8 mouse cellular contexts compared by ENCODE assay signal in the genomic region with DNA sequence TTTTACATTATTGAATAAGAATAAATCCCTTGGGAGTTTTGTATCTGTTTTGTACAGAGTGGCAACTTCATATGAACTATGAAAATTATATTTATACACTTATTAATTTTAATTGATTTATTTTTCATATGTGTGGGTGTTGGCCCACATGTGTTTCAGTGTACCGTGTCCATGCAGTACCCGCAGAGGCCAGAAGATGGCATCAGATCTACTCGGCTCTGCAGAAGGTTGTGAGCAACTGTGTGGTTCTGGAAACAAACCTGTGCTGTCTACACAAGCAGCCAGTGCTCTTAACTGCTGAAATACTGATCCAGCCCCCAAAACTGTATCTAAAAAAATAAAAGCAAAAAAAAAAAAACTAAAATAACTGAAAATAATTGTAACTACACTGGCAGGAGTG. TPM values are rescaled to one million over a fixed set of nuclear protein-coding genes. Genes with fewer than 3 reads are reported as not detected.
A peak's percentile ranks its signal among the peaks of the same experiment; 100 is the strongest.
DNase-seq lines count a peak whose midpoint lies in the region; ATAC-seq and TF ChIP-seq lines count a peak whose summit lies in the region.
"Had no signal": no experiment of that assay in that cellular context is flagged by ENCODE, and none has a peak within 500 bp of the region (broad histone marks: within the 10 kb centered on the region; RNA-seq: fewer than 3 reads in every experiment).

No protein-coding gene starts in this region.

- no peaks in the 10 kb centered on the region for H3K36me3 ChIP-seq in spleen, adult 2 months (ENCODE audit: control insufficient read depth, insufficient read depth, low read length)
- H3K36me3 ChIP-seq: limb, embryonic 15.5 days had no signal

- H3K4me3 ChIP-seq in spleen, adult 2 months (ENCODE audit: extremely low read depth, insufficient read depth, insufficient read length) = no peak overlapping the region
- H3K4me3 ChIP-seq: limb, embryonic 15.5 days had no signal

- peak; percentile 18; the same call in 1 of the 2 replicates for TF ChIP-seq CTCF in spleen, adult 2 months (IDR thresholded peaks at IDR 0.05; ENCODE audit: extremely low read depth, insufficient read depth, insufficient read length, insufficient replicate concordance)

- no peak for TF ChIP-seq POLR2A in spleen, adult 2 months (IDR thresholded peaks at IDR 0.05; ENCODE audit: low read depth, low read length)

- peak; percentile 3 to 40 for DNase-seq in CD8-positive naive resting alpha-beta T cell, adult 2 months (ENCODE audit: low read depth in 2 of 2, low spot score in 2 of 2)
- peak; percentile 2 for DNase-seq in Muller cell, postnatal 12 days (ENCODE audit: inconsistent ontology term)
- DNase-seq in cerebellum, postnatal 25 days = peak; percentile 60 to 81
- peak; percentile 7 for DNase-seq in gastrocnemius, postnatal 25 days
- DNase-seq in layer of hippocampus, postnatal 14 days (ENCODE audit: low spot score in 2 of 2) = peak; percentile 58 to 62
- peak; percentile 12 to 46 for DNase-seq in spleen, adult 2 months (ENCODE audit: low read depth in 1 of 2, low spot score in 2 of 2)

- no peak overlapping the region for H3K27ac ChIP-seq in spleen, adult 2 months (ENCODE audit: insufficient read depth, low read length)
- H3K27ac ChIP-seq: limb, embryonic 15.5 days had no signal

- no peaks in the 10 kb centered on the region for H3K4me1 ChIP-seq in spleen, adult 2 months (ENCODE audit: control insufficient read depth, insufficient read depth, insufficient read length)
- H3K4me1 ChIP-seq: limb, embryonic 15.5 days had no signal

- peak; percentile 83 for ATAC-seq in megakaryocyte progenitor cell, adult 5-6 weeks (replicated peaks; ENCODE audit: poor library complexity)

- 8% methylated on average over 3 of the region's 3 CpGs for WGBS in spleen, adult 2 months

- H3K27me3 ChIP-seq in spleen, adult 2 months (ENCODE audit: control insufficient read depth, insufficient read depth, low read length) = no peaks in the 10 kb centered on the region
- H3K27me3 ChIP-seq: limb, embryonic 15.5 days had no signal

RNA-seq across cellular contexts. Expression of a gene that starts 6.7 kb away (rescaled TPM):
- total RNA-seq in gastrocnemius, postnatal 25 days (2021) = not detected
- not detected for total RNA-seq in layer of hippocampus, postnatal 14 days (2021)
- not detected in 2 replicates for total RNA-seq in megakaryocyte progenitor cell, adult 5-6 weeks (2015)
- not detected in 2 replicates for total RNA-seq in megakaryocyte progenitor cell, adult 5-6 weeks (2017)
- not detected in 2 replicates for polyA plus RNA-seq in spleen, adult 2 months (2012; rRNA removed)
- polyA plus RNA-seq: limb, embryonic 15.5 days had no signal

RNA-seq across cellular contexts. Expression of a gene that starts 18.1 kb away (rescaled TPM):
- not detected for total RNA-seq in gastrocnemius, postnatal 25 days (2021)
- total RNA-seq in layer of hippocampus, postnatal 14 days (2021) = not detected
- total RNA-seq in megakaryocyte progenitor cell, adult 5-6 weeks (2015) = not detected in 2 replicates
- not detected in 2 replicates for total RNA-seq in megakaryocyte progenitor cell, adult 5-6 weeks (2017)
- polyA plus RNA-seq in spleen, adult 2 months (2012; rRNA removed) = not detected in 2 replicates
- polyA plus RNA-seq: limb, embryonic 15.5 days had no signal

Comparison
In these comparisons a context has a peak if more than half of its experiments do, and no peak if none do; other contexts are left out.
1. DNase-seq: peak in every context shown above with its lines; median percentile 70 in cerebellum, postnatal 25 days; 60 in layer of hippocampus, postnatal 14 days; 29 in spleen, adult 2 months; 22 in CD8-positive naive resting alpha-beta T cell, adult 2 months; 7 in gastrocnemius, postnatal 25 days; 2 in Muller cell, postnatal 12 days.